Mouse (Mus musculus) adrenal gland, postnatal 25 days (tissue): ENCODE measurements at regions not wholly inside any gene's neighbourhood (a gene's known extent, or its start where the extent isn't known, plus 50 kb on each side); places are given as distances from the start of the nearest gene placed in this dataset.

Source experiments
- DNase-seq: peaks from one replicate; pipeline ENCODE4 v3.0.0; 2021; ENCODE audit warnings: mixed read lengths

- DNase-seq = no peak
Observed at GRCm38 (mm10) chr6:89256630-89257292, 105.7 kb downstream of the Plxna1 start.

GRCm38 (mm10) chr6:89257416-89257815 lies 105.0 kb downstream of the Plxna1 start:
- DNase-seq = no peak

GRCm38 (mm10) chr6:89258140-89258539 lies 104.3 kb downstream of the Plxna1 start:
- no peak for DNase-seq

- no peak for DNase-seq
Observed at GRCm38 (mm10) chr6:89259406-89259994, 102.9 kb downstream of the Plxna1 start.

- DNase-seq = no peak
Observed at GRCm38 (mm10) chr6:89262958-89263357, 99.5 kb downstream of the Plxna1 start.

GRCm38 (mm10) chr6:89265296-89265695 lies 97.1 kb downstream of the Plxna1 start:
- DNase-seq = no peak
